Mouse (Mus musculus) liver, adult 2 months (tissue): ENCODE measurements at regions not wholly inside any gene's neighbourhood (a gene's known extent, or its start where the extent isn't known, plus 50 kb on each side); places are given as distances from the start of the nearest gene placed in this dataset.

Experiments used
- CTCF ChIP-seq: fragments of 200-500 bp; IDR thresholded peaks from 2 replicates; pipeline ENCODE4 v1.5.1; 2011; ENCODE audit warnings: low read depth, low read length, control low read depth
- POLR2A ChIP-seq: fragments of 200-500 bp; IDR thresholded peaks from 2 replicates; pipeline ENCODE4 v1.6.1; 2011; ENCODE audit warnings: low read length, control low read depth; ENCODE audit not compliant: insufficient read depth; ENCODE audit errors: extremely low read depth

GRCm38 (mm10) chr15:25291231-25291691 lies 122.3 kb downstream of the Basp1 start:
- no peak for TF ChIP-seq POLR2A
- TF ChIP-seq CTCF, result no peak
